Mouse (Mus musculus): Measurements from ENCODE around the gene Serbp1. TPM values are rescaled to one million over a fixed set of nuclear protein-coding genes. Genes with fewer than 3 reads are reported as not detected.

Serbp1 gene
- total RNA-seq, 1 experiment from 2014 or later, result 922 TPM

Other genes with a start within 250 kb of the Serbp1 start
- 24.7 to 64.2 TPM (median 57.8 TPM) in 3 replicates for gene Gadd45a, start 200.7 kb upstream of the Serbp1 start, total RNA-seq (2017)
- gene Il12rb2, start 138.0 kb downstream of the Serbp1 start, total RNA-seq (2017), result 27.9 to 92.6 TPM (median 28.7 TPM) in 3 replicates

Data from monocyte, adult 5-6 weeks (primary cell).